Mouse (Mus musculus) intestine, postnatal 0 days (tissue): ENCODE measurements around the gene Arl10. TPM values are rescaled to one million over a fixed set of nuclear protein-coding genes. Genes with fewer than 3 reads are reported as not detected.
A peak's percentile ranks its signal among the peaks of the same experiment; 100 is the strongest.
"Not testable (repeated sequence)": the region's sequence is repeated elsewhere in the genome, so short reads cannot be mapped to it uniquely, and the experiment has no call there.

Experiments used
- ATAC-seq: fragments of 200-750 bp; cut with Nextera tagmentation; 2 replicates; pipeline ENCODE4 v1.8.0; 2017; ENCODE audit warnings: mild to moderate bottlenecking, moderate TSS enrichment, moderate library complexity
- H3K27ac ChIP-seq: fragments of 300-500 bp; sonication (generic); 2 replicates; pipeline ENCODE4 v1.5.1; 2014; ENCODE audit warnings: mild to moderate bottlenecking, low read depth, low read length, moderate library complexity
- H3K27me3 ChIP-seq: fragments of 300-500 bp; sonication (generic); replicated peaks from 2 replicates; pipeline ENCODE4 v1.6.1; 2014; ENCODE audit warnings: low read length, mixed read lengths; ENCODE audit not compliant: control insufficient read depth, insufficient read depth
- H3K36me3 ChIP-seq: fragments of 300-500 bp; sonication (generic); 2 replicates; pipeline ENCODE4 v1.6.1; 2014; ENCODE audit warnings: mild to moderate bottlenecking, moderate library complexity; ENCODE audit not compliant: control insufficient read depth, insufficient read depth
- H3K4me1 ChIP-seq: fragments of 300-500 bp; sonication (generic); replicated peaks from 2 replicates; pipeline ENCODE4 v1.6.1; 2014; ENCODE audit warnings: antibody characterized with exemption, low read length, mixed read lengths; ENCODE audit not compliant: control insufficient read depth, insufficient read depth
- H3K4me2 ChIP-seq: fragments of 300-500 bp; sonication (generic); replicated peaks from 2 replicates; pipeline ENCODE4 v1.6.1; 2014; ENCODE audit warnings: low read depth, mild to moderate bottlenecking, moderate library complexity
- H3K4me3 ChIP-seq: fragments of 300-500 bp; sonication (generic); 2 replicates; pipeline ENCODE4 v1.5.1; 2014; ENCODE audit warnings: low read depth, low read length
- H3K9ac ChIP-seq: fragments of 300-500 bp; sonication (generic); 2 replicates; pipeline ENCODE4 v1.6.1; 2014; ENCODE audit warnings: mild to moderate bottlenecking, low read depth, low read length
- H3K9me3 ChIP-seq: fragments of 300-500 bp; sonication (generic); 2 replicates; pipeline ENCODE4 v1.6.1; 2016; ENCODE audit warnings: mixed run types; ENCODE audit not compliant: control insufficient read depth
- CTCF ChIP-seq: sonication (generic); IDR thresholded peaks from 2 replicates; pipeline ENCODE4 v1.5.1; 2016; ENCODE audit warnings: low read depth, mild to moderate bottlenecking, control low read depth, antibody characterized with exemption, moderate library complexity
- WGBS: fragments of 180-500 bp; shearing (Covaris S2); extraction: QIAGEN DNeasy Blood & Tissue Kit; methylation state at CpG from one replicate; pipeline ENCODE4 v1.1.7; 2014; 5-methylcytosine and 5-hydroxymethylcytosine counted together
- polyA plus RNA-seq: library from polyadenylated mRNA; unstranded; fragments of >200 nt; fragmentation: Nextera tagmentation; extraction: Ambion mirVana; gene quantifications from 2 replicates; pipeline ENCODE4 v1.2.1, GENCODE M21; 2015

The Arl10 gene
- polyA plus RNA-seq, 1 experiment from 2014 or later, result 9.3 TPM

- H3K4me1 ChIP-seq, result peaks cover 8% of the 10 kb centered on the region
- H3K4me3 ChIP-seq, result no peak overlapping the region
- no peak for TF ChIP-seq CTCF
- ATAC-seq, result no peak
- no peaks in the 10 kb centered on the region for H3K9me3 ChIP-seq
- no peaks in the 10 kb centered on the region for H3K27me3 ChIP-seq
- H3K9ac ChIP-seq, result no peak overlapping the region
- no peak overlapping the region for H3K27ac ChIP-seq
- WGBS, result 69% methylated on average over 3 of the region's 3 CpGs
- no peak overlapping the region for H3K4me2 ChIP-seq
- H3K36me3 ChIP-seq, result peaks cover 7% of the 10 kb centered on the region; the same call in 1 of the 2 replicates
These were observed 33.2 kb downstream of the Arl10 start for GRCm38 (mm10) chr13:54608002-54608401.

GRCm38 (mm10) chr13:54608666-54609065 lies 33.9 kb downstream of the Arl10 start:
- H3K27ac ChIP-seq, result no peak overlapping the region
- whole genome bisulfite sequencing, result 49% methylated on average over 8 of the region's 8 CpGs
- H3K9ac ChIP-seq, result no peak overlapping the region
- no peaks in the 10 kb centered on the region for H3K27me3 ChIP-seq
- peak overlapping the region; percentile 89 for H3K4me2 ChIP-seq
- no peak for ATAC-seq
- H3K4me1 ChIP-seq, result peaks cover 3% of the 10 kb centered on the region; the same call in 1 of the 2 replicates
- no peaks in the 10 kb centered on the region for H3K9me3 ChIP-seq
- H3K4me3 ChIP-seq, result no peak overlapping the region
- TF ChIP-seq CTCF, result no peak
- 0 out of 2 replicates have a peak, but pooled peaks cover 7% of the 10 kb centered on the region for H3K36me3 ChIP-seq

GRCm38 (mm10) chr13:54609301-54609700 lies 34.5 kb downstream of the Arl10 start:
- no peak for TF ChIP-seq CTCF
- peak overlapping the region; percentile 89 for H3K4me2 ChIP-seq
- H3K27ac ChIP-seq, result peak overlapping the region; percentile 42
- WGBS, result 9% methylated on average over 1 of the region's 1 CpGs
- no peaks in the 10 kb centered on the region for H3K27me3 ChIP-seq
- H3K4me3 ChIP-seq, result no peak overlapping the region
- 0 out of 2 replicates have a peak, but pooled peaks cover 7% of the 10 kb centered on the region for H3K36me3 ChIP-seq
- ATAC-seq, result no peak
- H3K4me1 ChIP-seq, result no peaks in the 10 kb centered on the region; the same call in 1 of the 2 replicates
- no peak overlapping the region for H3K9ac ChIP-seq
- H3K9me3 ChIP-seq, result no peaks in the 10 kb centered on the region

- TF ChIP-seq CTCF, result peak; percentile 44
- peak overlapping the region; percentile 78 for H3K4me3 ChIP-seq
- H3K9ac ChIP-seq, result peak overlapping the region; percentile 89
- no peaks in the 10 kb centered on the region for H3K9me3 ChIP-seq
- H3K4me1 ChIP-seq, result no peaks in the 10 kb centered on the region; the same call in 1 of the 2 replicates
- H3K27me3 ChIP-seq, result no peaks in the 10 kb centered on the region
- peak overlapping the region; percentile 89 for H3K4me2 ChIP-seq
- 0 out of 2 replicates have a peak, but pooled peaks cover 7% of the 10 kb centered on the region for H3K36me3 ChIP-seq
- H3K27ac ChIP-seq, result peak overlapping the region; percentile 88
- peak; percentile 22; the same call in 1 of the 2 replicates for ATAC-seq
- 6% methylated on average over 13 of the region's 13 CpGs for WGBS
These were observed 35.8 kb downstream of the Arl10 start for GRCm38 (mm10) chr13:54610613-54610971.

- Histone ChIP-seq H3K4me2 (peak within 1 kb of the TSS; percentile 89), H3K4me1 (no peaks in the 10 kb centered on the region; the same call in 1 of the 2 replicates), H3K36me3 (0 out of 2 replicates have a peak, but pooled peaks cover 7% of the 10 kb centered on the region), H3K4me3 (peak within 1 kb of the TSS; percentile 78), H3K9me3 (no peaks in the 10 kb centered on the region), H3K27ac (peak within 1 kb of the TSS; percentile 88), H3K27me3 (no peaks in the 10 kb centered on the region), H3K9ac (peak within 1 kb of the TSS; percentile 89)
- 0% methylated on average over 66 of the region's 66 CpGs for WGBS
- no peak for TF ChIP-seq CTCF
- ATAC-seq, result peak; percentile 74
These were observed 36.3 kb downstream of the Arl10 start, which contains the start of gene Cltb for GRCm38 (mm10) chr13:54610972-54611754. TSS of gene Cltb (minus strand) at chr13:54611344.

- TF ChIP-seq CTCF, result peak; percentile 62
- H3K27ac ChIP-seq, H3K27me3 ChIP-seq, H3K4me2 ChIP-seq, H3K4me1 ChIP-seq, H3K36me3 ChIP-seq, H3K4me3 ChIP-seq, ATAC-seq, H3K9ac ChIP-seq, H3K9me3 ChIP-seq: not testable (repeated sequence)
- WGBS, result 82% methylated on average over 8 of the region's 8 CpGs
These were observed 38.3 kb downstream of the Arl10 start for GRCm38 (mm10) chr13:54613141-54613540.
